Mouse (Mus musculus) forebrain, embryonic 11.5 days (tissue): ENCODE data around the gene Exo5. TPM values are rescaled to one million over a fixed set of nuclear protein-coding genes. Genes with fewer than 3 reads are reported as not detected.

ENCODE experiments used
- microRNA-seq: library from miRNA; unstranded; fragments of <30 nt; microRNA quantifications from one replicate; pipeline ENCODE4, GENCODE M21; 2016; ENCODE audit not compliant: insufficient number of aligned reads
- polyA plus RNA-seq: library from polyadenylated mRNA; unstranded; fragments of >200 nt; fragmentation: Nextera tagmentation; extraction: Ambion mirVana; gene quantifications from 2 replicates; pipeline ENCODE4 v1.2.1, GENCODE M21; 2014

The Exo5 gene
- polyA plus RNA-seq, 1 experiment from 2014 or later: 32.1 TPM

Small RNA genes lying within 50 kb of the gene (microRNA-seq; reads per million reads assigned to microRNA genes)
- not detected for gene Mir7015

Other genes with a start within 250 kb of the Exo5 start
- 2.6 and 3.0 TPM in 2 replicates for gene Kcnq4, start 176.4 kb downstream of the Exo5 start, polyA plus RNA-seq
- 124 and 134 TPM in 2 replicates for gene Nfyc, start 93.4 kb downstream of the Exo5 start, polyA plus RNA-seq
- 4.2 and 4.9 TPM in 2 replicates for gene Rims3, start 70.2 kb downstream of the Exo5 start, polyA plus RNA-seq
- gene Zfp69, start 26.7 kb upstream of the Exo5 start, polyA plus RNA-seq: 8.8 and 9.8 TPM in 2 replicates
- 17.1 and 18.9 TPM in 2 replicates for gene Smap2, start 92.2 kb upstream of the Exo5 start, polyA plus RNA-seq
- gene Col9a2, start 114.4 kb upstream of the Exo5 start, polyA plus RNA-seq: 3.4 and 3.5 TPM in 2 replicates
- gene Zmpste24, start 173.2 kb upstream of the Exo5 start, polyA plus RNA-seq: 25.5 TPM in 2 replicates
- not detected in 2 replicates for gene Tmco2, start 184.2 kb upstream of the Exo5 start, polyA plus RNA-seq